Mouse (Mus musculus) brown adipose tissue, adult 24 weeks (tissue): ENCODE results near the gene Cyp2w1. TPM values are rescaled to one million over a fixed set of nuclear protein-coding genes. Genes with fewer than 3 reads are reported as not detected.
"Not testable (repeated sequence)": the region's sequence is repeated elsewhere in the genome, so short reads cannot be mapped to it uniquely, and the experiment has no call there.

Experiments used
- H3K27ac ChIP-seq: fragments of 200-500 bp; replicated peaks from 2 replicates; pipeline ENCODE4 v1.5.1; 2012; ENCODE audit warnings: low read depth, mild to moderate bottlenecking, low read length
- H3K4me1 ChIP-seq: fragments of 200-500 bp; 2 replicates; pipeline ENCODE4 v1.6.1; 2012; ENCODE audit warnings: low read length, mixed read lengths; ENCODE audit not compliant: control insufficient read depth, insufficient read depth, insufficient read length
- H3K4me3 ChIP-seq: fragments of 200-500 bp; 2 replicates; pipeline ENCODE4 v1.5.1; 2012; ENCODE audit warnings: low read depth, mild to moderate bottlenecking, low read length, moderate library complexity; ENCODE audit not compliant: insufficient read depth
- polyA plus RNA-seq: library from polyadenylated mRNA; stranded (reverse); fragments of >200 nt; gene quantifications from 2 replicates; pipeline ENCODE4 v1.2.4, GENCODE M21; 2012; ENCODE audit not compliant: missing spikeins, insufficient read depth, insufficient read length

Cyp2w1 gene
- polyA plus RNA-seq, 1 experiment: not detected

GRCm38 (mm10) chr5:139325395-139325966 is 26.9 kb upstream of the Cyp2w1 start, which contains the start of gene Adap1:
Gene Adap1 (minus strand): TSS chr5:139325622.
- Histone ChIP-seq H3K4me3 (peak within 1 kb of the TSS; percentile 64), H3K4me1 (peaks cover 3% of the 10 kb centered on the region; the same call in 1 of the 2 replicates), H3K27ac (no peak within 1 kb of the TSS)

GRCm38 (mm10) chr5:139326111-139326696 is 26.2 kb upstream of the Cyp2w1 start:
- no peak overlapping the region for H3K27ac ChIP-seq
- peaks cover 3% of the 10 kb centered on the region; the same call in 1 of the 2 replicates for H3K4me1 ChIP-seq
- H3K4me3 ChIP-seq: no peak overlapping the region

- Histone ChIP-seq H3K4me3 (no peak overlapping the region), H3K4me1 (peaks cover 3% of the 10 kb centered on the region; the same call in 1 of the 2 replicates), H3K27ac (no peak overlapping the region)
Observed at GRCm38 (mm10) chr5:139326986-139327633, 25.3 kb upstream of the Cyp2w1 start.

- Histone ChIP-seq H3K4me3 (no peak overlapping the region), H3K4me1 (peaks cover 3% of the 10 kb centered on the region; the same call in 1 of the 2 replicates), H3K27ac (no peak overlapping the region)
Observed at GRCm38 (mm10) chr5:139327634-139328020, 24.8 kb upstream of the Cyp2w1 start.

GRCm38 (mm10) chr5:139330766-139331165 is 21.7 kb upstream of the Cyp2w1 start:
- H3K27ac ChIP-seq: peak overlapping the region; percentile 38; the same call in 1 of the 2 replicates
- no peak overlapping the region for H3K4me3 ChIP-seq

GRCm38 (mm10) chr5:139331742-139332141 is 20.7 kb upstream of the Cyp2w1 start:
- Histone ChIP-seq H3K27ac (peak overlapping the region; percentile 73; the same call in 1 of the 2 replicates), H3K4me1 (peaks cover 4% of the 10 kb centered on the region; the same call in 1 of the 2 replicates), H3K4me3 (no peak overlapping the region)

More at GRCm38 (mm10) chr5:139330766-139331165, 21.7 kb upstream of the Cyp2w1 start:
- H3K4me1 ChIP-seq: 0 out of 2 replicates have a peak, but pooled peaks cover 4% of the 10 kb centered on the region

GRCm38 (mm10) chr5:139332590-139333272 is 19.7 kb upstream of the Cyp2w1 start:
- H3K4me3 ChIP-seq: no peak overlapping the region
- peaks cover 6% of the 10 kb centered on the region; the same call in 1 of the 2 replicates for H3K4me1 ChIP-seq
- H3K27ac ChIP-seq: peak overlapping the region; percentile 73

GRCm38 (mm10) chr5:139333301-139334013 is 19.0 kb upstream of the Cyp2w1 start:
- Histone ChIP-seq H3K4me1 (peaks cover 8% of the 10 kb centered on the region; the same call in 1 of the 2 replicates), H3K4me3 (no peak overlapping the region), H3K27ac (peak overlapping the region; percentile 73)

GRCm38 (mm10) chr5:139334394-139334793 is 18.0 kb upstream of the Cyp2w1 start:
- not testable (repeated sequence) for H3K4me3 ChIP-seq, H3K27ac ChIP-seq
- peaks cover 11% of the 10 kb centered on the region; the same call in 1 of the 2 replicates for H3K4me1 ChIP-seq

GRCm38 (mm10) chr5:139335634-139336033 is 16.8 kb upstream of the Cyp2w1 start:
- no peak overlapping the region for H3K27ac ChIP-seq
- H3K4me3 ChIP-seq: no peak overlapping the region
- peaks cover 11% of the 10 kb centered on the region; the same call in 1 of the 2 replicates for H3K4me1 ChIP-seq

GRCm38 (mm10) chr5:139337826-139338370 is 14.5 kb upstream of the Cyp2w1 start:
- Histone ChIP-seq H3K4me3 (no peak overlapping the region), H3K27ac (peak overlapping the region; percentile 53), H3K4me1 (peaks cover 11% of the 10 kb centered on the region; the same call in 1 of the 2 replicates)

- H3K4me3 ChIP-seq: no peak overlapping the region
- 0 out of 2 replicates have a peak overlapping the region, but pooled peaks have one; percentile 53 for H3K27ac ChIP-seq
- peaks cover 8% of the 10 kb centered on the region; the same call in 1 of the 2 replicates for H3K4me1 ChIP-seq
Observed at GRCm38 (mm10) chr5:139338403-139338802, 14.0 kb upstream of the Cyp2w1 start.

GRCm38 (mm10) chr5:139338891-139339290 is 13.5 kb upstream of the Cyp2w1 start:
- Histone ChIP-seq H3K4me3 (no peak overlapping the region), H3K4me1 (peaks cover 7% of the 10 kb centered on the region; the same call in 1 of the 2 replicates), H3K27ac (0 out of 2 replicates have a peak overlapping the region, but pooled peaks have one; percentile 53)
